1 mouse cellular context compared by ENCODE assay signal in genomic region chr9:102860802-102861469, GRCm38 (mm10).
TF ChIP-seq lines count a peak whose summit lies in the region.

No protein-coding gene starts in this region.

TF ChIP-seq in MEL, 35 proteins besides CTCF, POLR2A, EP300 and RAD21 (continued from another document):
- TF ChIP-seq ZMIZ1 (IDR thresholded peaks at IDR 0.05; ENCODE audit: low read depth, low read length) (no peak), NRF1 (IDR thresholded peaks at IDR 0.05; ENCODE audit: insufficient read depth, low read depth, low read length, poor library complexity, severe bottlenecking) (peak; percentile 59; the same call in 1 of the 2 replicates)
